Mouse (Mus musculus): ENCODE measurements at regions not wholly inside any gene's neighbourhood (a gene's known extent, or its start where the extent isn't known, plus 50 kb on each side); places are given as distances from the start of the nearest gene placed in this dataset.

DNA sequence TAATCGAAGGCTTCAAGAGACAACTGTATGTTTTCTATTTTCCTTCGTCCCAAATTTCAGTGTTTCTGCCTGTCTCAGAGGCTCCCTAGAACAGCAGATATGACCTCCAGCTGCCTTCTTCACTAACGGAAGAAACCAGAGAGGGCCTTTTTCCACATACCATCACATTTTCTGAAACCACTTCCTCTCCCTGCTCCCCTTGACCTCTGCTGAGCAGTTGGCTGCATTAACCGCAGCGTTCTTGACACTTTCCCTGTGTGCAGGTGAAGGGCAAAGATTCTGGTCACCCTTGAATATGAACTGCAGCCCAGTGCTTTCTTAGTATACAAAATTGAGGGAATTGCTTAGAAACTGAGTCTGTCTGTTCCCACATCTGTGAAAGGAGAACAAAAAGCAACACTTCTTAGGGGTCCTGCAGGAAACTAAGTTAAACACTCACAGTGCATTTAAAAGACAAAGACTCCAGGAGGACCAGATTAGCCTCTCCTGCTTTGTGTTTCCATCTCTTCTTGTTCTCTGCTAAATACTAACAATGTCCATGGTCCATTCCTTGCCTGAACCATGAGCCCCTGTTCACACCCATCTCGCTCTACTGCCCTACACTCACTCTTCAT, 98.4 kb downstream of the Akap11 start:
- no peaks in the 10 kb centered on the region for H3K27me3 ChIP-seq
- H3K9me3 ChIP-seq, result no peaks in the 10 kb centered on the region
- no peak overlapping the region for H3K9ac ChIP-seq
- no peak overlapping the region for H3K27ac ChIP-seq
- 0 out of 2 replicates have a peak, but pooled peaks cover 4% of the 10 kb centered on the region for H3K4me1 ChIP-seq
- no peak overlapping the region for H3K4me3 ChIP-seq
- 43% methylated on average over 6 of the region's 6 CpGs for WGBS
- H3K4me2 ChIP-seq, result no peak overlapping the region
- ATAC-seq (ENCODE audit: insufficient number of reproducible peaks, low FRiP score, low TSS enrichment, low read depth), result no peak
- H3K36me3 ChIP-seq, result no peaks in the 10 kb centered on the region

DNA sequence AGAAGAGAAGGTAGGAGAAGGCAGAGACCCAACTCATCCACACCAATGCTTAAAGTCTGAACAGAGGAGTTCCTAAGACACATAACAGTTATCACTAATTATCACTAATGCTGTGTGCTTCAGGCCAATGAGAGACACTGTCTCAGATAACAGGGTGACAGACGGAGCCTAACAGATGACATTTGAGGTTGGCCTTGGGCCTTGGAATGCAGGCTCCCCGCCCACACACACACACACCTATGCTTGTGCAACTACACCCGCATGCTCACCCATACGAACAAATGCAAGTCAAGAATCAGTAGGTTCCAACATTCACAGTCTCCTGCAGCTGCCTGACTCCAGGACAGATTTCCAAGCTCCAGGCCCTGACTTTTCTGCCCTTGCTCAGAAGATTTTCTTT, 100.0 kb downstream of the Akap11 start:
- Histone ChIP-seq H3K9me3 (no peaks in the 10 kb centered on the region), H3K4me3 (no peak overlapping the region), H3K4me1 (0 out of 2 replicates have a peak, but pooled peaks cover 6% of the 10 kb centered on the region), H3K36me3 (no peaks in the 10 kb centered on the region), H3K4me2 (no peak overlapping the region), H3K27ac (no peak overlapping the region), H3K9ac (no peak overlapping the region), H3K27me3 (no peaks in the 10 kb centered on the region)
- 68% methylated on average over 4 of the region's 4 CpGs for WGBS
- no peak for ATAC-seq (ENCODE audit: insufficient number of reproducible peaks, low FRiP score, low TSS enrichment, low read depth)

DNA sequence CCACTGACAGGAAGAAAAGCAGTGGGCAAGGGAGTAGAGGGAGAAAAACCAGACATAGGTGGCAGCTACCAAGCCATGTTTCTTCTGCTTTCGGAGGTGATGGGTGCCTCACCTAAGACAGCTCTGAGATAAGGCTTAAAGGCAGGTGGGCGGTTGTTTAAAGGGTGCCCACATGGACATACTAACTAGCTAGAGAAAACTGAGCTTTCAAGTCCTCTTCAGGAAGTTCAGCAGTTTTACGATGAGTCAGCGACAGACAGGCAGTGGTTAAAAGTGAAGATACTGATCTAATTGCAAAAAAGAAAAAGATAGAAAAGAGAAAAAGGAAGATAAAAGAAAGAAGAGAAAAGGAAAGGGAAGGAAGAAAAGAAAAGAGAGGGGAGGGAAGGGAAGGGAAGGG, 100.6 kb downstream of the Akap11 start:
- Histone ChIP-seq H3K36me3 (no peaks in the 10 kb centered on the region), H3K9ac (no peak overlapping the region), H3K9me3 (no peaks in the 10 kb centered on the region), H3K4me2 (no peak overlapping the region), H3K27ac (no peak overlapping the region), H3K27me3 (no peaks in the 10 kb centered on the region), H3K4me3 (no peak overlapping the region), H3K4me1 (0 out of 2 replicates have a peak, but pooled peaks cover 6% of the 10 kb centered on the region)
- ATAC-seq (ENCODE audit: insufficient number of reproducible peaks, low FRiP score, low TSS enrichment, low read depth), result no peak
- WGBS, result 85% methylated on average over 4 of the region's 4 CpGs

DNA sequence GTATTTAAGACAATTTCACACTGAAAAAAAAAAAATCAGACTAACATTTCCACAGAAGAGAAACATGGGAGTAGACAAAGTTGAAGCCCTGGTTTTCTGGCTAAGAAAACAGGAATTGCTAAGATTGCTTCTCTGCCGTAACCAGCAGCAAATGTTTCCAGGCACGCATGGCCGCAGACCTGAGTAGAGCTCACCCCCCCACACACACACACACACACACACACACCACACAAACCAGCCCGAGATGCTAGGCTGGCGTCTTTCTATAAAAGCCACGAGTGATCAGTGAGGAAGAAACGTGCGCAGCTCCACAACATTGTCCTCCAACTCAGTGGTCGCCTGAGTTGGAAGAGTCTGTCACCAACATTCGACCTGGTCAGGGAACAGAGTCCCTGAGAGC, 101.0 kb downstream of the Akap11 start:
- 0 out of 2 replicates have a peak, but pooled peaks cover 6% of the 10 kb centered on the region for H3K4me1 ChIP-seq
- ATAC-seq (ENCODE audit: insufficient number of reproducible peaks, low FRiP score, low TSS enrichment, low read depth), result no peak
- no peaks in the 10 kb centered on the region for H3K27me3 ChIP-seq
- no peak overlapping the region for H3K4me3 ChIP-seq
- H3K27ac ChIP-seq, result no peak overlapping the region
- WGBS, result 76% methylated on average over 10 of the region's 10 CpGs
- H3K9me3 ChIP-seq, result no peaks in the 10 kb centered on the region
- no peaks in the 10 kb centered on the region for H3K36me3 ChIP-seq
- no peak overlapping the region for H3K4me2 ChIP-seq
- no peak overlapping the region for H3K9ac ChIP-seq

DNA sequence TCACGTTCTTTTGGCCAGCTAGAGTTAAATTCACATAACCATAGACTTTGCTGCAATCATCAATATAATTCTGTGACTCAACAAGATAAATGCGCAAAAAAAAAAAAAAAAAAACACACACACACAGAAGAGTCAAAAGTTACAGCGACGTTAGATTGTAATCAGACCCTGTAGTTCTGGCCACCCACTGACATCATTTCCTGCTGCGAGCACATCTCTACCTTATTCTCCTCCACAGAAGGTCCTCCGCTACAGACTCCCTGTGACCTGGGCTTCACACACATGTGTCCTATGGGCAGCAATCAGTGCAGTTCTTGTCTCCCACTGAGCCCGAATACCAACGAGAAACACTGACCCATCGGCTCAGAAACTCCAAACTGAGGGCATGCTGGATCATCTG, 101.9 kb downstream of the Akap11 start:
- H3K9ac ChIP-seq, result no peak overlapping the region
- H3K27ac ChIP-seq, result no peak overlapping the region
- H3K4me1 ChIP-seq, result 0 out of 2 replicates have a peak, but pooled peaks cover 6% of the 10 kb centered on the region
- H3K4me2 ChIP-seq, result no peak overlapping the region
- no peaks in the 10 kb centered on the region for H3K9me3 ChIP-seq
- H3K4me3 ChIP-seq, result no peak overlapping the region
- no peak for ATAC-seq (ENCODE audit: insufficient number of reproducible peaks, low FRiP score, low TSS enrichment, low read depth)
- no peaks in the 10 kb centered on the region for H3K27me3 ChIP-seq
- H3K36me3 ChIP-seq, result no peaks in the 10 kb centered on the region
- 86% methylated on average over 9 of the region's 9 CpGs for WGBS

DNA sequence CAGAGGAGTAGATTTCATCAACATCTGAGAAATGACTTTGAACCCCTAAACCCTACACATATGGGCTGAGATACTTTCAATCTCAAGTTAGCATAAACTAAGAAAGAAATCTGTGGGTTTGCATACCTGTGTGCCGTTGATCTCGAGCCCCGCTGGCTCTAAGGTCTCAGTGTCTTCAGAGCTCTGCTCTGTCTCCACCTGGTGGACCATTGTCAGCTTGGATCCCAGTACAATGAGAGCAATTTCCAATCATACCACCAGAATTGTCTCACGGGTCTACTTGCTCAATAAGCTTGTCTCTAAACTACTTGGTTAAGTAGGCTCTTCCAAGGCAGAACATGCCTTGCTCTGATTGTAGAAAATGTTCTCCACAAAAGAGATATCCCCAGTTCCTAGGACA, 102.5 kb downstream of the Akap11 start:
- H3K27me3 ChIP-seq, result no peaks in the 10 kb centered on the region
- 0 out of 2 replicates have a peak, but pooled peaks cover 6% of the 10 kb centered on the region for H3K4me1 ChIP-seq
- no peak for ATAC-seq (ENCODE audit: insufficient number of reproducible peaks, low FRiP score, low TSS enrichment, low read depth)
- no peaks in the 10 kb centered on the region for H3K36me3 ChIP-seq
- 89% methylated on average over 4 of the region's 4 CpGs for WGBS
- no peaks in the 10 kb centered on the region for H3K9me3 ChIP-seq
- no peak overlapping the region for H3K4me2 ChIP-seq
- H3K27ac ChIP-seq, result no peak overlapping the region
- no peak overlapping the region for H3K9ac ChIP-seq
- H3K4me3 ChIP-seq, result no peak overlapping the region

DNA sequence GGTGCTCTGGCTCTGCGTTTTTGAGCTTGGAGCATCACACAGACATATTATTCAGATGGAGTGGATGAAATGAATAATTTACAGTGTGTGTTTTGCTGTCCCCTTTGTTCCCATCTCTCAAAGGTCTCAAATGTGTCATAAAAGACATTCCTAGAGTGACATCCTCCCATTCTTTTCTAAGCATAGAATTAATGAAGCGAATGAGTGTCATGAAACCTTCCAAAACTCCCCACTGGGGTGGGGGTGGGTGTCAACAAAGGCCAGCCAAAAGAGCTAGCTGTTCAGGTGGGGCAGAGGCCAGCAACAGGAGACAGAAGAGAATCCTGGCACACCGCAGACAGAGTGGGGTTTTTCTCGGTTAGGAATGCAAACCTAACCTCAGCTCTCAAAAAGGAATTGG, 104.1 kb downstream of the Akap11 start:
- WGBS, result 60% methylated on average over 4 of the region's 4 CpGs

DNA sequence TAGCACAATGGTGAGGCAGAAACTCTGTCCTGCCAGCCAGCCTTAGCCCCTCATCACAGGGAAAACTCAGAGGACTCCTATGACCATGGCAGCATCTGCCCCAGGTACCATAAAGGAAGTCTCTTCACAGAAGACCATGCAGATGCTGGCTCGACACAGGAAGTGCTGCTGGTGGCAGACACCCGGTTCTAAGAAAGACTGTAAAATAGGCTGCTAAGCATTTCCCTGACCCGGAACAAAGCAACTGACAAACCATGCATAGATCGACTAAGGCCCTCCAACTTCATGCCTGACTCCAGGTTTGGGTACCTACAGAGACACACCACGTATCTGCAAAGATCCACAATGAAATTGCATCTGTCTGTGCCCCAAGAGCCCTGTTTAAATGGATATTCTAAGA, 104.7 kb downstream of the Akap11 start:
- Histone ChIP-seq H3K27me3 (no peaks in the 10 kb centered on the region), H3K9ac (no peak overlapping the region), H3K4me3 (no peak overlapping the region), H3K4me2 (no peak overlapping the region), H3K4me1 (0 out of 2 replicates have a peak, but pooled peaks cover 4% of the 10 kb centered on the region), H3K36me3 (no peaks in the 10 kb centered on the region), H3K27ac (no peak overlapping the region), H3K9me3 (no peaks in the 10 kb centered on the region)
- WGBS, result 58% methylated on average over 5 of the region's 5 CpGs
- ATAC-seq (ENCODE audit: insufficient number of reproducible peaks, low FRiP score, low TSS enrichment, low read depth), result no peak

More for the DNA sequence above, 104.1 kb downstream of the Akap11 start:
- Histone ChIP-seq H3K4me1 (0 out of 2 replicates have a peak, but pooled peaks cover 6% of the 10 kb centered on the region), H3K36me3 (no peaks in the 10 kb centered on the region), H3K9me3 (no peaks in the 10 kb centered on the region), H3K9ac (no peak overlapping the region), H3K4me3 (no peak overlapping the region), H3K27ac (no peak overlapping the region), H3K4me2 (no peak overlapping the region), H3K27me3 (no peaks in the 10 kb centered on the region)
- ATAC-seq (ENCODE audit: insufficient number of reproducible peaks, low FRiP score, low TSS enrichment, low read depth), result no peak

DNA sequence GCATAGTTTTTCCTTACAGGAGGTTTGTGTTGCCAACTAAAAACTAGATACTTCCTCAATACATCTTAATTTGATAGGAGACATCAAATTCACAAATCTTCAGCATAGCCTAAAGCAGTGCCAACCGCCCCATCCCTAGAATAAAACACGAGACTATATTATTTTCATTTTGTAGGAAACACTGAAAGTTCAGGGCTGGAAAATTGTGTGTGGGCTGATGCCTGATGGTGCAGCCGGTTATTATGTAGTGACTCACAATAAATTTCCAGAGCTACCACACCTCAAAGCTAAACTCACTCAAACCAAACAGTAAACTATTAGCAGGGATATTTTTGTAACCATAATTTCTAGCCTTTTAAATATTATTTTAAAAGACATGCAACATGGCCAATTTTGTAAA, 105.2 kb downstream of the Akap11 start:
- Histone ChIP-seq H3K9me3 (no peaks in the 10 kb centered on the region), H3K4me1 (0 out of 2 replicates have a peak, but pooled peaks cover 2% of the 10 kb centered on the region), H3K4me3 (no peak overlapping the region), H3K36me3 (no peaks in the 10 kb centered on the region), H3K27ac (no peak overlapping the region), H3K4me2 (no peak overlapping the region), H3K27me3 (no peaks in the 10 kb centered on the region), H3K9ac (no peak overlapping the region)
- whole genome bisulfite sequencing, result 74% methylated on average over 3 of the region's 3 CpGs
- no peak for ATAC-seq (ENCODE audit: insufficient number of reproducible peaks, low FRiP score, low TSS enrichment, low read depth)

DNA sequence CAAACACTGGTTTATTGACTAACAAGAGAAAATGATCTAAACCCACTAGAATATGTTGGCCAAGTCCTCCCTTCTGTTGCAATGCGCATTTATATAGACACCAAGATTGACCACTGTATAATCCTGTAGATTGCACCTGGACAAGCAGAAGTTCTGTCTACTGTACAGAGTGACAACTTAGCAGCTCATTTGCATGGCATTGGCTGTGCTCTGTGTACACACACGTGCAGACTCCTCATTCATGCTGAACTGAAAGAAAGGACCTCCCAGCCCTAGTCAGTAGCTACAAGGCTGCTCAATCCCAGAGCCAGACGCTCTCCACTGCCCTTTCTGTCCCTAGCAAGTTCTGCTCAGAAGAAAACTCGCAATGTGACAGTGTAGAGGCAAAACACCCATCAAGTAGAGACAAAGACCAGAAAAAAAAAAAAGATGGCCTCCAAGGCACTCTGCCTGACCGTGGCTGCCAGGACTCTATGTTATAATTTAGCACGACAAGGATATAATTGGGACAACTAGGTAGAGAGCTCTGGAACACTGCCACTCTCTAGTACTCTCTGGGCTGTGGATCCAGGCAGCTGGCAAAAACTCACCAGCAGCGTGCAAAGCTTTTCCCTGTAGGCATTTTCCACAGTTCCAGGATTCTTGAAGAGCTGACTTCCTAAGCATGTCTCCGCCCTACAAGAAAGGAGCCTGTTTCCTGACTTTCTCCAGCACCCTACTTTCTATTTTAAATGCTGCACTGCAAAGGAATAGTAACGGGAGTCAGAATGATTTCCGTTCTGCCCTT, 108.2 kb downstream of the Akap11 start:
- Histone ChIP-seq H3K36me3 (no peaks in the 10 kb centered on the region), H3K4me1 (0 out of 2 replicates have a peak, but pooled peaks cover 2% of the 10 kb centered on the region), H3K4me2 (no peak overlapping the region), H3K9me3 (no peaks in the 10 kb centered on the region), H3K27ac (0 out of 2 replicates have a peak overlapping the region, but pooled peaks have one; percentile 3), H3K9ac (no peak overlapping the region), H3K27me3 (no peaks in the 10 kb centered on the region), H3K4me3 (no peak overlapping the region)
- no peak for ATAC-seq (ENCODE audit: insufficient number of reproducible peaks, low FRiP score, low TSS enrichment, low read depth)
- 71% methylated on average over 10 of the region's 10 CpGs for WGBS

DNA sequence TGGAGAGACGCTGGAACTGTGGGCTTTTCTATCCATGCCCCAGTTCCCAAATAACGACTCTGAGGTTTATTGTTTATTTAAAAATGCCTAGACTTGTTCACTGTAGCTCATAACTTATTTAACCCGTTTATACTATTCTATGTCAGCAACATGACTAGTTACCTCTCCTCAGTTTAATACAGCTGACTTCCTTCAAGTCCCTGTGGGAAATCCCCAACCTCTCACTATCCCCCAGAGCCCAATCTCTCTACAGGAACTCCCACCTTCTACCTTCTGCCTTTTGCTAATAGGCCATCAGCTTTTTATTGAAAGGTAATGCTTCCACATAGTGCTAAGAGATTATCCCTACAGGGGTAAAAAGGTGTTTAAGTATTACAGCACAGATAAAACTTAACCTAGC, 109.5 kb downstream of the Akap11 start:
- 0 out of 2 replicates have a peak, but pooled peaks cover 2% of the 10 kb centered on the region for H3K4me1 ChIP-seq
- H3K36me3 ChIP-seq, result no peaks in the 10 kb centered on the region
- H3K4me2 ChIP-seq, result no peak overlapping the region
- no peak for ATAC-seq (ENCODE audit: insufficient number of reproducible peaks, low FRiP score, low TSS enrichment, low read depth)
- no peak overlapping the region for H3K9ac ChIP-seq
- no peaks in the 10 kb centered on the region for H3K9me3 ChIP-seq
- H3K4me3 ChIP-seq, result no peak overlapping the region
- 55% methylated on average over 3 of the region's 3 CpGs for WGBS
- H3K27me3 ChIP-seq, result no peaks in the 10 kb centered on the region
- no peak overlapping the region for H3K27ac ChIP-seq

DNA sequence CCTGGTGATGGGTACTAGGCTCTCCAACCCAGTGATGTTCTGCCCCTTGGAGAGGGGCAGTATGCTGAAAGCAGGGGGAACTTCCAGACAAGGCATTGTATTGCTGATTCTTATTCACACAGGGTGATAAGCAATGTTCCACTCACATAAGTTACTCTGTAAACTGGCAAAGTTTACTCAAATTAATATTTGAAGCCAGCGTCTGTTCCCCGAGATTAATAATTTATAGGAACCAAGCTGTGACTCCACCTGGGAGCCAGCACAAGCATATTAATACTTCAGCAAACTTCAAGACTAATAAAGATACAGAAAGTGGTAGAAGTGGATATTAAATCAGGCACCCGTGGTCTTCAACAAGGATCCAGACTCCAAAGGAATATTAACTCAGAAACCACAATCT, 114.0 kb downstream of the Akap11 start:
- 64% methylated on average over 3 of the region's 3 CpGs for WGBS

More for the DNA sequence above, 114.0 kb downstream of the Akap11 start:
- no peak overlapping the region for H3K9ac ChIP-seq
- no peaks in the 10 kb centered on the region for H3K4me1 ChIP-seq
- H3K27me3 ChIP-seq, result no peaks in the 10 kb centered on the region
- H3K36me3 ChIP-seq, result no peaks in the 10 kb centered on the region
- no peak overlapping the region for H3K4me2 ChIP-seq
- no peak overlapping the region for H3K27ac ChIP-seq
- no peak overlapping the region for H3K4me3 ChIP-seq
- ATAC-seq (ENCODE audit: insufficient number of reproducible peaks, low FRiP score, low TSS enrichment, low read depth), result no peak
- H3K9me3 ChIP-seq, result no peaks in the 10 kb centered on the region

Data from limb, embryonic 15.5 days (tissue).